Mouse (Mus musculus) midbrain, embryonic 13.5 days (tissue): ENCODE data around the gene Stk11. TPM values are rescaled to one million over a fixed set of nuclear protein-coding genes. Genes with fewer than 3 reads are reported as not detected.

ENCODE experiments used
- ATAC-seq: fragments of 200-750 bp; cut with Nextera tagmentation; 2 replicates; pipeline ENCODE4 v1.8.0; 2017; ENCODE audit warnings: mild to moderate bottlenecking, moderate TSS enrichment, moderate library complexity
- H3K27ac ChIP-seq: fragments of 300-500 bp; sonication (generic); 2 replicates; pipeline ENCODE4 v1.5.1; 2015; ENCODE audit warnings: inconsistent platforms, mild to moderate bottlenecking, moderate library complexity
- H3K27me3 ChIP-seq: fragments of 300-500 bp; sonication (generic); 2 replicates; pipeline ENCODE4 v1.6.1; 2015; ENCODE audit warnings: mild to moderate bottlenecking, inconsistent platforms
- H3K36me3 ChIP-seq: fragments of 300-500 bp; sonication (generic); 2 replicates; pipeline ENCODE4 v1.6.1; 2015; ENCODE audit warnings: mild to moderate bottlenecking, inconsistent platforms
- H3K4me1 ChIP-seq: fragments of 300-500 bp; sonication (generic); replicated peaks from 2 replicates; pipeline ENCODE4 v1.6.1; 2015; ENCODE audit warnings: inconsistent platforms
- H3K4me2 ChIP-seq: fragments of 300-500 bp; sonication (generic); replicated peaks from 2 replicates; pipeline ENCODE4 v1.6.1; 2015; ENCODE audit warnings: moderate library complexity, mild to moderate bottlenecking, inconsistent platforms
- H3K4me3 ChIP-seq: fragments of 300-500 bp; sonication (generic); replicated peaks from 2 replicates; pipeline ENCODE4 v1.5.1; 2015; ENCODE audit warnings: mild to moderate bottlenecking, inconsistent platforms
- H3K9ac ChIP-seq: fragments of 300-500 bp; sonication (generic); replicated peaks from 2 replicates; pipeline ENCODE4 v1.6.1; 2015; ENCODE audit warnings: mild to moderate bottlenecking, inconsistent platforms
- H3K9me3 ChIP-seq: fragments of 300-500 bp; sonication (generic); 2 replicates; pipeline ENCODE4 v1.6.1; 2016; ENCODE audit warnings: mild to moderate bottlenecking, inconsistent platforms
- WGBS: fragments of 180-500 bp; shearing (Covaris S2); methylation state at CpG from one replicate; pipeline ENCODE4 v1.1.7; 2015; 5-methylcytosine and 5-hydroxymethylcytosine counted together
- polyA plus RNA-seq: library from polyadenylated mRNA; unstranded; fragments of >200 nt; fragmentation: Nextera tagmentation; extraction: Ambion mirVana; gene quantifications from 2 replicates; pipeline ENCODE4 v1.2.1, GENCODE M21; 2015

The Stk11 gene
- polyA plus RNA-seq, 1 experiment from 2014 or later: 20.7 TPM

DNA sequence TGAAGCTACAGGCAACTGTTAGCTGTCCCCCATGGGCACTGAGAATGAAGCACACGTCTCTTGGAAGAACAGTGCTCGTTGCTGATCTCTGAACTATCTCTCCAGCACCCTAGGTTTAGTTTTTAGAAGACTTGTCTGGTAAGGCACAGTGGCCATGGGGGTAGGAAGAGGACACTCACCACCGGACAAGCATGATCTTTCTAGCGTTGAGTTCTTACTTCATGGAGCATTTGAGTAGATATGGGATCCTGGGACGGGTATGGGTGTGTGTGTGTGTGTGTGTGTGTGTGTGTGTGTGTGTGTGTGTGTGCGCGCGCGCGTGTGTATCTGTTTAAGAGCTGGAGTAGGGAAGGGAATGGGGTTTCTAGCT, 25.0 kb downstream of the Stk11 start, which contains the start of gene Cbarp:
Cbarp (minus strand) TSS at position 170 of the 370 bp plus-strand sequence.
- peak within 1 kb of the TSS; percentile 90 for H3K4me2 ChIP-seq
- H3K4me1 ChIP-seq: peaks cover 80% of the 10 kb centered on the region
- no peak for ATAC-seq
- WGBS: 77% methylated on average over 5 of the region's 10 CpGs
- peaks cover 14% of the 10 kb centered on the region for H3K27me3 ChIP-seq
- H3K27ac ChIP-seq: peak within 1 kb of the TSS; percentile 95
- no peaks in the 10 kb centered on the region for H3K9me3 ChIP-seq
- peak within 1 kb of the TSS; percentile 98; the same call in 1 of the 2 replicates for H3K9ac ChIP-seq
- H3K36me3 ChIP-seq: peaks cover 31% of the 10 kb centered on the region
- peak within 1 kb of the TSS; percentile 83 for H3K4me3 ChIP-seq

DNA sequence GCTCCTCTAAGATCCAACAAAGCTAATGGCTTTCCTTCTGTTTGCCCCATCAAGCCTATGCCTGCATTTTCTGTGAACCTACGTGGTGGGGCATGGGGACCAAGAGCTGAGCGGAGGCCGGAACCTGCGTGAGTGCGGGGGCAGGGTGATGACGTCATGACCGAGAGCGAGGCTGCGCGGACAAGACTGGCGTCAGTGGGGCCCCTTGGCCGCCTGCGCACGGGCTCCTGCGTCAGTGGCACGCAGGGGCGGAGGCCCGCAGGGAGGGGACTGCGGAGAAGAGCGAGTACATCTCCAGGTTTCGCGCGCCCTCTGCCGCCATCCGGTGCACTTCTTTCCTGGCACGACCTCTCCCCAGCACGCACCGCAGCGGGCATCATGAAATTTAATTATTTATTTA, 25.6 kb downstream of the Stk11 start:
- H3K27ac ChIP-seq: peak overlapping the region; percentile 86
- peak overlapping the region; percentile 78 for H3K4me2 ChIP-seq
- peak overlapping the region; percentile 59; the same call in 1 of the 2 replicates for H3K9ac ChIP-seq
- H3K27me3 ChIP-seq: peaks cover 8% of the 10 kb centered on the region
- peaks cover 82% of the 10 kb centered on the region for H3K4me1 ChIP-seq
- peak; percentile 40 for ATAC-seq
- H3K9me3 ChIP-seq: no peaks in the 10 kb centered on the region
- peaks cover 31% of the 10 kb centered on the region for H3K36me3 ChIP-seq
- whole genome bisulfite sequencing: 0% methylated on average over 28 of the region's 29 CpGs
- peak overlapping the region; percentile 63 for H3K4me3 ChIP-seq

DNA sequence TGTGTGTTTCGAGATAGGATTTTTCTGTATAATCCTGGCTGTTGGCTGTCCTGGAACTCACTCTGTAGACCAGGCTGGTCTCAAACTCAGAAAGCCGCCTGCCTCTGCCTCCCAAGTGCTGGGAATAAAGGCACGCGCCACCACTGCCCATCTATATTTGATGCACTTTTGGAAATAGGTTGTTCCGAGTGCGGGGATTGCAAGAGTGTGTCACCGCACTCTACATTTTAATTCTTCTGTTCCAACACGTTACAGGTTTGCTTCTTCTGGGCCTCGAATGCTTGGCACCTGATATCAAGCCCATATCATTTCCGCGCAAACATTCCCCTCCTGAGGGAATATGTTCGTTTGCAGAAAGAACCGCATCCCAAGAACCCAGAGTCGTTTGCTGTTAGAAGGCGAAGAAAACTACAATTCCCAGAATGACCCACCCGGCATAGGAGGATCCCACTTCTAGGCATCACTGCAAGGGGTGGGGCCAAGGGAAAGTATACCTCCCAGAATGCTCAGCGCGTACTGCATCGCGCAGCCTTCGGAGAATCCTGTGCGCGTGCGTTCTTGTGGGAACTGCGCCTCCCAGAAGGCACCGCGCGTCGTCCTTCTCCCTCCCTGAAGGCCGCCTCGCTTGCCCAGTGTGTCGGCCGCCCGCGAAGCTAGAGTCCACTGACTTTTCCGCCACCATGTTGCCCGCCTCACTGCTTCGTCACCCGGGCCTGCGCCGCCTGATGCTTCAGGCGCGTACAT, 26.4 kb downstream of the Stk11 start:
- WGBS: 1% methylated on average over 43 of the region's 43 CpGs

DNA sequence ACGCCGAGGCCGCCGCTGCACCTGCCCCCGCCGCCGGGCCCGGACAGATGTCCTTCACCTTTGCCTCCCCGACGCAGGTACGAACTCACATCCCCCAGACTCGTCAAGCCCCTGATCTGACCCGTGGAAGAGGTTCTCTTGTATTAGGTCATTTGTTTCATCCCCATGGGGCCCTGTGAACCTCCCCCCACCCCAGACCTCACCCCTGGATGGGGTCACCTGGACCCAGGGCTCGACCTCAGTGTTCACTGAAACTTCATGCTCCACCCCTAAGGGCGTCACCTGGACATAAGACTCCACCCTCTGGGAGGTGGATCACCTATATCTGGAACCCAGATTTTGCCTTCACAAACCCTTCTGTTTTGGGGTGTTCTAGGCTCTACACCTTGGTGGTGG, 26.9 kb downstream of the Stk11 start:
- ATAC-seq: no peak
- H3K4me1 ChIP-seq: peaks cover 78% of the 10 kb centered on the region
- H3K36me3 ChIP-seq: peaks cover 31% of the 10 kb centered on the region
- WGBS: 1% methylated on average over 15 of the region's 15 CpGs
- no peaks in the 10 kb centered on the region for H3K27me3 ChIP-seq
- peak overlapping the region; percentile 63 for H3K4me3 ChIP-seq
- peak overlapping the region; percentile 78 for H3K4me2 ChIP-seq
- peak overlapping the region; percentile 85 for H3K9ac ChIP-seq
- H3K9me3 ChIP-seq: no peaks in the 10 kb centered on the region
- H3K27ac ChIP-seq: peak overlapping the region; percentile 78

More for the DNA sequence above, 26.4 kb downstream of the Stk11 start:
- peak overlapping the region; percentile 86 for H3K27ac ChIP-seq
- ATAC-seq: peak; percentile 83
- peaks cover 31% of the 10 kb centered on the region for H3K36me3 ChIP-seq
- H3K4me2 ChIP-seq: peak overlapping the region; percentile 78
- H3K4me1 ChIP-seq: peaks cover 78% of the 10 kb centered on the region
- peaks cover 1% of the 10 kb centered on the region for H3K27me3 ChIP-seq
- H3K4me3 ChIP-seq: peak overlapping the region; percentile 63
- no peaks in the 10 kb centered on the region for H3K9me3 ChIP-seq
- peak overlapping the region; percentile 85 for H3K9ac ChIP-seq

DNA sequence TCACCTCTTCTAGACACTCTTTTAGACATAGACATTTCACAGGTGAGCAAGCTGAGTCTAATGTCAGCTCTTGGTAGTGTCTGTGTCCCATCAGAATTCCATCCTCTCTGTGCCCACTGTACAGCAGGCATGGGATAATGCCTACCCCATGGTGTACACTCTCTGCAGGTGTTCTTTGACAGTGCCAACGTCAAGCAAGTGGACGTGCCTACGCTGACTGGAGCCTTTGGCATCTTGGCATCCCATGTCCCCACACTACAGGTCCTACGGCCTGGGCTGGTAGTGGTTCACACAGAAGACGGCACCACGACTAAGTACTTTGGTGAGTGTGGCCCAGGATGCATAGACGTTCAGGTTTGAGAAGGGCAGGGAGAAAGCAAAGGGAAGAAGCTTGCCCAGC, 28.1 kb downstream of the Stk11 start:
- H3K4me1 ChIP-seq: peaks cover 72% of the 10 kb centered on the region
- 93% methylated on average over 7 of the region's 7 CpGs for WGBS
- no peaks in the 10 kb centered on the region for H3K27me3 ChIP-seq
- H3K9me3 ChIP-seq: no peaks in the 10 kb centered on the region
- H3K36me3 ChIP-seq: peaks cover 31% of the 10 kb centered on the region
- H3K4me3 ChIP-seq: peak overlapping the region; percentile 63; the same call in 1 of the 2 replicates
- 0 out of 2 replicates have a peak overlapping the region, but pooled peaks have one; percentile 6 for H3K4me2 ChIP-seq
- no peak overlapping the region for H3K27ac ChIP-seq
- no peak overlapping the region for H3K9ac ChIP-seq
- no peak for ATAC-seq

DNA sequence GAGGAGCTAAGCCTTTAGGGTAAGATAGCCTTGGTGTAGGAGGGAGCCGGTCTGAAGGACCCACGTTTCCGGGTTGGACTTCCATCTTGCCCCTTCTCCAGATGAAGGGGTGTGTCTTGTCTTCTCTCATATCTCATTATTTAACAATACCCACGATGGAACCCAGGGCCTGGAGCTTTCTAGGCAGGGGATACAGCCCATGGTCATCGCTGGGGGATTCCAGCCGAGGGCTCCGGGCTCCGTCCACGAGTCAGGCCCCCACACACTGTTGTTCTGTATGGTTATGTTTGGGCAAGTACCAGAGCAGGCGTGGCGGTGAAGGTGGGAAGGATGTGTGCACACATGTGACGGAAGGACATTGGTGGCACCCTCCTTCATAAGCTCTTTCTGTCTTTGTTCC, 28.6 kb downstream of the Stk11 start:
- Histone ChIP-seq H3K4me2 (no peak overlapping the region; the same call in 1 of the 2 replicates), H3K4me1 (peaks cover 71% of the 10 kb centered on the region), H3K27me3 (no peaks in the 10 kb centered on the region), H3K9me3 (no peaks in the 10 kb centered on the region), H3K36me3 (peaks cover 31% of the 10 kb centered on the region), H3K4me3 (no peak overlapping the region), H3K9ac (peak overlapping the region; percentile 1; the same call in 1 of the 2 replicates), H3K27ac (no peak overlapping the region)
- 97% methylated on average over 12 of the region's 12 CpGs for WGBS
- ATAC-seq: no peak

DNA sequence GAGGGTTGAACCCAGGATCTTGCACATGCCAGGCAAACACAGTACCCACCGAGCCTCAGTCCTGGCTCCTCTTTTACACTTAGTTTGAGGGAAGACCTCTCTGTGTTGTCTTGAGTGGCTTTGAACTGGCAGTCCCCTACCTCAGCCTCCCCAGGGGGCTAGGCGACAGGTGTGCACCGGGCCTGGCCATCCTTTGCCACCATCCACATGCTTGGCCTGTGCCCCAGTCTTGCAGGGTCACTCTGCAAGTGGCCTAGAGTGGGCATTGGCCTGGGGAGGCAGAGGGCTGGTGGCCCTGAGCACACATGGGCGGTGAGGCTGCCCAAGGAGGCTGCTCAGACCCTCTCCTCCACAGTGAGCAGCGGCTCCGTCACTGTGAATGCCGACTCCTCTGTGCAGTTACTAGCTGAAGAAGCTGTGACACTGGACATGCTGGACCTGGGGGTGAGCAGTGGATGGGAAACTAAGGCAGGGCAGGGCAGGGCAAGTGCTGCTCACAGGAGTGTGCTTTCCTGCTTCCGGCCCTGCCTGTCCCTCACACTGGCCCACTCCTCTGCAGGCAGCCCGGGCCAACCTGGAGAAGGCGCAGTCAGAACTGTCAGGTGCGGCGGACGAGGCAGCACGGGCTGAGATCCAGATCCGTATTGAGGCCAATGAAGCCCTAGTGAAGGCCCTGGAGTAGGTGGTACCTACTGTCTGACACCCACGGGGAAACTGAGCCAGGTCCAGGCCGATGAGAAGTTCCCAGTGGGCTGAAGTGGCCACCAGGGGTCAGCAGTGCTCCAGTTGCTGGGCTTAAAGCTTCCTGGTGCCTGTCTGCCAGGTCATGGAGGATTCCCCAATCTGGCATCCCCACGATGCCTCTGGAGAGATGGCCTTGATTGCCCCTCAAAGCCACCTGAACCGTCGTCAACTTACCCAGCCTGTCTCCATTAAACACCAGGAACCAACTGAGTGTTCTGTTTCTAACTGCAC, 29.5 kb downstream of the Stk11 start:
- WGBS: 72% methylated on average over 20 of the region's 20 CpGs
- H3K27ac ChIP-seq: 0 out of 2 replicates have a peak overlapping the region, but pooled peaks have one; percentile 4
- H3K9ac ChIP-seq: peak overlapping the region; percentile 24; the same call in 1 of the 2 replicates
- H3K4me2 ChIP-seq: no peak overlapping the region
- H3K9me3 ChIP-seq: no peaks in the 10 kb centered on the region
- H3K36me3 ChIP-seq: peaks cover 31% of the 10 kb centered on the region
- H3K27me3 ChIP-seq: no peaks in the 10 kb centered on the region
- ATAC-seq: no peak
- H3K4me1 ChIP-seq: peaks cover 65% of the 10 kb centered on the region
- H3K4me3 ChIP-seq: no peak overlapping the region

DNA sequence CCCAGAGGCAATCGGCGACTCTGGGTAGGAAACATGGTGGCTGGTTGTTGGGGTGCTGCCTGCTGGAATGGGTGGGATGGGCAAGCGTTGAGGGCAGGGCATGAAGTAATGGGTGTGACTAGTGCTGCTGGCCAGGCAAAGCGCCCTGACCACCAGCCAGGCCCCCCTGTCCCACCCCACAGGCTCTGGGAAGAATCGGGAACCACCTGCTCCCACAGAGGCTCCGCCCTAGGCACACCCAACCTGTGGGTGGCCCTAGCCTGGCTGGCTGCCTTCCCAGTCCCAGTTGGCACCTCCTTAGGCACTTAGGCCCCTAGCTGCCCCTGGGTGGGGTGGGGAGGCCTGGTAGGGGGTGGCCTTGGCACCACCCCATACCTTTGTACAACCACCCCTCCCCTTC, 30.3 kb downstream of the Stk11 start:
- Histone ChIP-seq H3K9me3 (no peaks in the 10 kb centered on the region), H3K4me3 (no peak overlapping the region), H3K27me3 (no peaks in the 10 kb centered on the region), H3K36me3 (peaks cover 31% of the 10 kb centered on the region), H3K4me1 (peaks cover 60% of the 10 kb centered on the region), H3K4me2 (0 out of 2 replicates have a peak overlapping the region, but pooled peaks have one; percentile 7), H3K9ac (peak overlapping the region; percentile 24; the same call in 1 of the 2 replicates), H3K27ac (peak overlapping the region; percentile 4; the same call in 1 of the 2 replicates)
- ATAC-seq: no peak
- WGBS: 94% methylated on average over 6 of the region's 6 CpGs

DNA sequence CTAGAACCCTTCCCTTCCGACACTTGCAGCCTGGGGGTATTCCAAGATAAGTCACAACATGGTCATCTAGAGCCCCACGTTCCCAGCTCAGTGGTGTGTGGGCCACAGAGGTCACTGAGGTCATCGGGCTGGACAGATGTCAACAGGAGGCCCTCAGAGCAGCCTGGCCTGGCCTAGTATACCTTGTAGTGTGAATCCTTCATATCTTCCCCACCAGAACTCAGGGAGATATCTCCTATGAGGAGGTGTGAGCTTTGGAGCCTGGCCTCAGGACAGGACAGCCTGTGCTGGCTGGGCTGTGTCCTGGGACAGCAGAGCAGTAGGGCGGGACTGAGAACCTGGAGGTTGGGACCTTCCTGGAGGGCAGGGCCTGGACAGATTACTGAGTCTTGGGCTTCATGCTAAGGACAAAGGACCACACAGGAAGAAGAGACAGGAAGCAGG, 31.0 kb downstream of the Stk11 start:
- Histone ChIP-seq H3K4me1 (peaks cover 55% of the 10 kb centered on the region), H3K4me2 (peak overlapping the region; percentile 7; the same call in 1 of the 2 replicates), H3K9ac (peak overlapping the region; percentile 24; the same call in 1 of the 2 replicates), H3K36me3 (peaks cover 37% of the 10 kb centered on the region), H3K27ac (peak overlapping the region; percentile 100; the same call in 1 of the 2 replicates), H3K27me3 (no peaks in the 10 kb centered on the region), H3K4me3 (no peak overlapping the region), H3K9me3 (no peaks in the 10 kb centered on the region)
- 74% methylated on average over 4 of the region's 4 CpGs for WGBS
- no peak for ATAC-seq

DNA sequence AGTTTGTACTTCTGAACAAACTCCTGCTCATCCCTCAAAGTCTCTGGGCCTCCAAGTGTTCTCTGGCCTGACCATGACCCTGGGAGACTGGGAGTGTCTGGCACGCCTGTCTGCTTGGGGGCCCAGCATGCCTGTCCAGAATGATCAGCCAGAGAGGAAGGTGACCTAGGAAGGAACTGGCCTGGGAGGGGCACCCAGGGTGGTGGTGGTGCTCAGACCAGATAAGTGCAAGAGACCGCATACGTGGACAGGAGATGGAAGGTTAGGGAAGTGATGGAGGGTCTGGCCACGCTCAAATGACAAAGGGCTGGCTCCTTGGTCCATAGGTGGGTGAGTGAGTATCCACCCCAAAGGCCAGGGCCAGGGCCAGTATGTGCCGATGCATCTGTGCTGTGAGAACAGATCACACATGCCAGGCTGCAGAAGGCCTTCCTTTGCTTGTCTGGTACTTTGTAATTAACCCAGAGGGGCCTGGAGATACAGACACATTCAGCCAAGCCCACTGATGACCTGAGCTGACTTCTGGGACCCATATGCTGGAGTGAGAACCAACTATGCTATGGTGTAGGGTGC, 31.6 kb downstream of the Stk11 start:
- Histone ChIP-seq H3K4me2 (peak overlapping the region; percentile 79), H3K36me3 (peaks cover 44% of the 10 kb centered on the region), H3K27me3 (no peaks in the 10 kb centered on the region), H3K9ac (peak overlapping the region; percentile 98; the same call in 1 of the 2 replicates), H3K9me3 (no peaks in the 10 kb centered on the region), H3K4me1 (peaks cover 57% of the 10 kb centered on the region), H3K27ac (peak overlapping the region; percentile 100), H3K4me3 (peak overlapping the region; percentile 98)
- 72% methylated on average over 5 of the region's 5 CpGs for WGBS
- ATAC-seq: no peak
